Mouse (Mus musculus): ENCODE data around the gene Per1. TPM values are rescaled to one million over a fixed set of nuclear protein-coding genes. Genes with fewer than 3 reads are reported as not detected.

Gene Per1
- total and polyA plus RNA-seq, 2 experiments from 2014 or later, result 15.4 to 28.5 TPM

- H3K4me3 ChIP-seq (ENCODE audit: low read depth, low read length), result peak within 1 kb of the TSS; percentile 23
- no peaks in the 10 kb centered on the region for H3K9me3 ChIP-seq (ENCODE audit: low read length)
- H3K36me3 ChIP-seq (ENCODE audit: insufficient read depth, low read length), result no peaks in the 10 kb centered on the region
- TF ChIP-seq CTCF (IDR thresholded peaks at IDR 0.05), result no peak
- H3K4me2 ChIP-seq (ENCODE audit: low read depth, low read length, poor library complexity, severe bottlenecking), result peak within 1 kb of the TSS; percentile 51
- peaks cover 3% of the 10 kb centered on the region; the same call in 1 of the 2 replicates for H3K4me1 ChIP-seq (ENCODE audit: insufficient read depth, low read length)
- no peak within 1 kb of the TSS for H3K27ac ChIP-seq (ENCODE audit: low read depth, low read length)
- ATAC-seq (ENCODE audit: low FRiP score), result no peak
- H3K9ac ChIP-seq (replicated peaks; ENCODE audit: low read length, poor library complexity, severe bottlenecking), result 0 out of 2 replicates have a peak within 1 kb of the TSS, but pooled peaks have one; percentile 42
- DNase-seq (ENCODE audit: low spot score), result peak; percentile 54
- 4% methylated on average over 18 of the region's 18 CpGs for WGBS
- peaks cover 19% of the 10 kb centered on the region; the same call in 1 of the 2 replicates for H3K27me3 ChIP-seq (ENCODE audit: insufficient read depth, low read length)
Measured at GRCm38 (mm10) chr11:69156800-69157199, 61.8 kb downstream of the Per1 start, which contains the start of gene Alox12b. Gene Alox12b (plus strand): TSS chr11:69156989.

Other genes starting within 250 kb of the Per1 start
- 88.0 and 114 TPM in 2 replicates for gene Ndel1, start 223.4 kb upstream of the Per1 start, total RNA-seq (2014; rRNA removed)
- gene Ndel1, start 223.4 kb upstream of the Per1 start, polyA plus RNA-seq (2015; fragmentation: Nextera tagmentation; extraction: Ambion mirVana), result 106 and 112 TPM in 2 replicates
- gene Rnf222, start 206.7 kb upstream of the Per1 start, total RNA-seq (2014; rRNA removed), result 0.11 TPM in 1 of 2 replicates, not detected in the other
- not detected in 2 replicates for gene Rnf222, start 206.7 kb upstream of the Per1 start, polyA plus RNA-seq (2015; fragmentation: Nextera tagmentation; extraction: Ambion mirVana)
- 1,124 and 1,179 TPM in 2 replicates for gene Rpl26, start 193.6 kb upstream of the Per1 start, total RNA-seq (2014; rRNA removed)
- 561 and 573 TPM in 2 replicates for gene Rpl26, start 193.6 kb upstream of the Per1 start, polyA plus RNA-seq (2015; fragmentation: Nextera tagmentation; extraction: Ambion mirVana)
- 1.5 and 4.3 TPM in 2 replicates for gene Odf4, start 168.1 kb upstream of the Per1 start, total RNA-seq (2014; rRNA removed)
- 0.52 and 2.2 TPM in 2 replicates for gene Odf4, start 168.1 kb upstream of the Per1 start, polyA plus RNA-seq (2015; fragmentation: Nextera tagmentation; extraction: Ambion mirVana)
- 23.3 and 50.8 TPM in 2 replicates for gene Arhgef15, start 137.7 kb upstream of the Per1 start, total RNA-seq (2014; rRNA removed)
- gene Arhgef15, start 137.7 kb upstream of the Per1 start, polyA plus RNA-seq (2015; fragmentation: Nextera tagmentation; extraction: Ambion mirVana), result 27.6 and 34.3 TPM in 2 replicates
- gene Slc25a35, start 127.1 kb upstream of the Per1 start, total RNA-seq (2014; rRNA removed), result 0.93 and 1.4 TPM in 2 replicates
- 1.5 and 2.0 TPM in 2 replicates for gene Slc25a35, start 127.1 kb upstream of the Per1 start, polyA plus RNA-seq (2015; fragmentation: Nextera tagmentation; extraction: Ambion mirVana)
- 12.0 and 25.0 TPM in 2 replicates for gene Rangrf, start 120.0 kb upstream of the Per1 start, total RNA-seq (2014; rRNA removed)
- gene Rangrf, start 120.0 kb upstream of the Per1 start, polyA plus RNA-seq (2015; fragmentation: Nextera tagmentation; extraction: Ambion mirVana), result 18.9 and 20.2 TPM in 2 replicates
- gene Pfas, start 86.8 kb upstream of the Per1 start, total RNA-seq (2014; rRNA removed), result 28.3 and 28.7 TPM in 2 replicates
- gene Pfas, start 86.8 kb upstream of the Per1 start, polyA plus RNA-seq (2015; fragmentation: Nextera tagmentation; extraction: Ambion mirVana), result 13.9 and 14.1 TPM in 2 replicates
- gene Ctc1, start 79.3 kb upstream of the Per1 start, total RNA-seq (2014; rRNA removed), result 60.0 and 67.7 TPM in 2 replicates
- 46.8 and 53.4 TPM in 2 replicates for gene Ctc1, start 79.3 kb upstream of the Per1 start, polyA plus RNA-seq (2015; fragmentation: Nextera tagmentation; extraction: Ambion mirVana)
- gene Aurkb, start 49.6 kb upstream of the Per1 start, total RNA-seq (2014; rRNA removed), result 6.9 and 10.5 TPM in 2 replicates
- 6.0 and 6.9 TPM in 2 replicates for gene Aurkb, start 49.6 kb upstream of the Per1 start, polyA plus RNA-seq (2015; fragmentation: Nextera tagmentation; extraction: Ambion mirVana)
- 33.3 and 39.0 TPM in 2 replicates for gene Borcs6, start 35.5 kb upstream of the Per1 start, total RNA-seq (2014; rRNA removed)
- 21.1 and 21.3 TPM in 2 replicates for gene Borcs6, start 35.5 kb upstream of the Per1 start, polyA plus RNA-seq (2015; fragmentation: Nextera tagmentation; extraction: Ambion mirVana)
- gene Tmem107, start 24.4 kb upstream of the Per1 start, total RNA-seq (2014; rRNA removed), result 42.4 and 61.8 TPM in 2 replicates
- 23.8 and 27.8 TPM in 2 replicates for gene Tmem107, start 24.4 kb upstream of the Per1 start, polyA plus RNA-seq (2015; fragmentation: Nextera tagmentation; extraction: Ambion mirVana)
- 144 and 157 TPM in 2 replicates for gene Vamp2, start 6.7 kb upstream of the Per1 start, total RNA-seq (2014; rRNA removed)
- 591 and 600 TPM in 2 replicates for gene Vamp2, start 6.7 kb upstream of the Per1 start, polyA plus RNA-seq (2015; fragmentation: Nextera tagmentation; extraction: Ambion mirVana)
- gene Hes7, start 25.2 kb downstream of the Per1 start, total RNA-seq (2014; rRNA removed), result 1.2 and 2.1 TPM in 2 replicates
- 1.7 and 2.0 TPM in 2 replicates for gene Hes7, start 25.2 kb downstream of the Per1 start, polyA plus RNA-seq (2015; fragmentation: Nextera tagmentation; extraction: Ambion mirVana)
- gene 9130213A22Rik, start 27.4 kb downstream of the Per1 start, total RNA-seq (2014; rRNA removed), result 1.0 and 1.6 TPM in 2 replicates
- gene 9130213A22Rik, start 27.4 kb downstream of the Per1 start, polyA plus RNA-seq (2015; fragmentation: Nextera tagmentation; extraction: Ambion mirVana), result 1.2 and 1.4 TPM in 2 replicates
- gene Aloxe3, start 30.7 kb downstream of the Per1 start, total RNA-seq (2014; rRNA removed), result 16.3 and 19.4 TPM in 2 replicates
- gene Aloxe3, start 30.7 kb downstream of the Per1 start, polyA plus RNA-seq (2015; fragmentation: Nextera tagmentation; extraction: Ambion mirVana), result 17.8 and 21.4 TPM in 2 replicates
- gene Alox12b, start 61.8 kb downstream of the Per1 start, total RNA-seq (2014; rRNA removed), result 1.0 and 1.5 TPM in 2 replicates
- 0.67 and 0.91 TPM in 2 replicates for gene Alox12b, start 61.8 kb downstream of the Per1 start, polyA plus RNA-seq (2015; fragmentation: Nextera tagmentation; extraction: Ambion mirVana)
- 3.5 and 4.1 TPM in 2 replicates for gene Alox8, start 102.6 kb downstream of the Per1 start, total RNA-seq (2014; rRNA removed)
- 2.0 and 2.1 TPM in 2 replicates for gene Alox8, start 102.6 kb downstream of the Per1 start, polyA plus RNA-seq (2015; fragmentation: Nextera tagmentation; extraction: Ambion mirVana)
- gene Gucy2e, start 141.8 kb downstream of the Per1 start, total RNA-seq (2014; rRNA removed), result 1.3 and 1.4 TPM in 2 replicates
- 0.97 and 1.0 TPM in 2 replicates for gene Gucy2e, start 141.8 kb downstream of the Per1 start, polyA plus RNA-seq (2015; fragmentation: Nextera tagmentation; extraction: Ambion mirVana)
- gene Cntrob, start 228.6 kb downstream of the Per1 start, total RNA-seq (2014; rRNA removed), result 15.3 and 16.2 TPM in 2 replicates
- gene Cntrob, start 228.6 kb downstream of the Per1 start, polyA plus RNA-seq (2015; fragmentation: Nextera tagmentation; extraction: Ambion mirVana), result 10.2 and 13.6 TPM in 2 replicates
- 128 and 205 TPM in 2 replicates for gene Trappc1, start 228.8 kb downstream of the Per1 start, total RNA-seq (2014; rRNA removed)
- gene Trappc1, start 228.8 kb downstream of the Per1 start, polyA plus RNA-seq (2015; fragmentation: Nextera tagmentation; extraction: Ambion mirVana), result 161 and 177 TPM in 2 replicates
- 3.2 and 7.6 TPM in 2 replicates for gene Kcnab3, start 231.0 kb downstream of the Per1 start, total RNA-seq (2014; rRNA removed)
- 5.4 and 5.6 TPM in 2 replicates for gene Kcnab3, start 231.0 kb downstream of the Per1 start, polyA plus RNA-seq (2015; fragmentation: Nextera tagmentation; extraction: Ambion mirVana)
- gene Rnf227, start 245.2 kb downstream of the Per1 start, total RNA-seq (2014; rRNA removed), result 245 and 310 TPM in 2 replicates
- gene Rnf227, start 245.2 kb downstream of the Per1 start, polyA plus RNA-seq (2015; fragmentation: Nextera tagmentation; extraction: Ambion mirVana), result 382 and 383 TPM in 2 replicates